Mouse (Mus musculus) c-Kit-positive CD71-negative TER-119-negative erythroid progenitor cells, embryonic 14.5 days (primary cell): ENCODE data around the gene Gm1553.

ENCODE experiments used
- DNase-seq: peaks from one replicate; pipeline ENCODE4 v3.0.0-alpha.2; 2013; ENCODE audit warnings: low read depth

Gene Gm1553

GRCm38 (mm10) chr10:82492518-82492917 is at the start of gene Gm1553:
Gm1553 (minus strand) TSS chr10:82492618.
- no peak for DNase-seq
